Mouse (Mus musculus) left cerebral cortex, postnatal 10 days (tissue): Measurements from ENCODE around the gene Olfr1535. TPM values are rescaled to one million over a fixed set of nuclear protein-coding genes. Genes with fewer than 3 reads are reported as not detected.

Source experiments
- DNase-seq, 2 experiments: peaks; one replicate each; pipeline ENCODE4 v3.0.0; 2021 to 2022; ENCODE audit warnings: low spot score in 2 of 2, mixed read lengths in 1 of 2; ENCODE audit errors: extremely low spot score in 1 of 2
- intact Hi-C: fragments of 180-260 bp; cut with DNase I; formaldehyde crosslinking; loops from one replicate; pipeline ENCODE4 v1.15.1; 2025
- total RNA-seq, 2 experiments: library from RNA; stranded (reverse); gene quantifications; 2 replicates each; pipeline ENCODE4 v1.2.3; 2021

The Olfr1535 gene
- not detected for total RNA-seq

- intact Hi-C loops: no loop called here
- DNase-seq: no peak
Observed at GRCm38 (mm10) chr13:21559793-21560192, at the start of gene Olfr1535. Olfr1535 (minus strand) TSS chr13:21559893.

GRCm38 (mm10) chr13:21591618-21592017, 31.9 kb upstream of the Olfr1535 start:
- no peak for DNase-seq
- intact Hi-C loops: no loop called here

GRCm38 (mm10) chr13:21581659-21582058, 22.0 kb upstream of the Olfr1535 start, which contains the start of gene Olfr1364:
Olfr1364 (minus strand) TSS chr13:21581759.
- no peak for DNase-seq
- intact Hi-C loops: no loop called here

GRCm38 (mm10) chr13:21550416-21551110, 9.1 kb downstream of the Olfr1535 start:
- intact Hi-C loops: no loop called here
- DNase-seq: no peak

GRCm38 (mm10) chr13:21549487-21549886, 10.2 kb downstream of the Olfr1535 start:
- intact Hi-C loops: no loop called here

GRCm38 (mm10) chr13:21542708-21543107, 17.0 kb downstream of the Olfr1535 start, which contains the start of gene Olfr1366:
Olfr1366 (minus strand) TSS chr13:21542808.
- no peak for DNase-seq
- intact Hi-C loops: no loop called here

More at GRCm38 (mm10) chr13:21549487-21549886, 10.2 kb downstream of the Olfr1535 start:
- no peak for DNase-seq

- DNase-seq: peak; percentile 80 to 87
Observed at GRCm38 (mm10) chr13:21530781-21531201, 28.9 kb downstream of the Olfr1535 start, which contains the start of gene Zkscan8. Zkscan8 (minus strand) TSS chr13:21531120.

GRCm38 (mm10) chr13:21530136-21530535, 29.6 kb downstream of the Olfr1535 start:
- DNase-seq: no peak
- intact Hi-C loops: no loop called here

More at GRCm38 (mm10) chr13:21530781-21531201, 28.9 kb downstream of the Olfr1535 start, which contains the start of gene Zkscan8:
- intact Hi-C loops: no loop called here

- DNase-seq: peak; percentile 55 to 86
- intact Hi-C loops: no loop called here
Observed at GRCm38 (mm10) chr13:21506221-21506649, 53.5 kb downstream of the Olfr1535 start.

Other genes with a start within 250 kb of the Olfr1535 start
- gene Gpx6, start 247.8 kb downstream of the Olfr1535 start, total RNA-seq: not detected
- gene Olfr1367, start 213.0 kb downstream of the Olfr1535 start, total RNA-seq: not detected
- 1 to 10 TPM; 8.0 to 8.5 TPM for gene Zscan12, start 197.1 kb downstream of the Olfr1535 start, total RNA-seq
- gene Zkscan3, start 157.1 kb downstream of the Olfr1535 start, total RNA-seq: 10 to 100 TPM; 36.7 to 40.7 TPM
- gene Pgbd1, start 118.8 kb downstream of the Olfr1535 start, total RNA-seq: 1 to 10 TPM; 1.5 to 2.1 TPM
- 10 to 100 TPM; 27.6 to 30.0 TPM for gene Zscan26, start 106.2 kb downstream of the Olfr1535 start, total RNA-seq
- gene Nkapl, start 91.4 kb downstream of the Olfr1535 start, total RNA-seq: 1 to 10 TPM in 1 of 2 experiments, under 1 TPM in 1; 0.77 to 1.0 TPM
- 1 to 10 TPM; 7.4 TPM for gene Zkscan4, start 81.0 kb downstream of the Olfr1535 start, total RNA-seq
- gene Gm10065, start 80.5 kb downstream of the Olfr1535 start, total RNA-seq: not detected
- gene AK157302, start 64.7 kb downstream of the Olfr1535 start, total RNA-seq: 10 to 100 TPM; 16.5 to 17.2 TPM
- 10 to 100 TPM; 56.4 to 59.3 TPM for gene Gm11273, start 58.5 kb downstream of the Olfr1535 start, total RNA-seq
- 10 to 100 TPM; 10.6 to 13.6 TPM for gene Zkscan8, start 28.8 kb downstream of the Olfr1535 start, total RNA-seq
- gene Olfr1366, start 17.1 kb downstream of the Olfr1535 start, total RNA-seq: not detected
- not detected for gene Olfr1364, start 21.9 kb upstream of the Olfr1535 start, total RNA-seq
- not detected for gene Olfr1362, start 54.1 kb upstream of the Olfr1535 start, total RNA-seq
- gene Olfr11, start 82.6 kb upstream of the Olfr1535 start, total RNA-seq: not detected
- gene Olfr1361, start 103.5 kb upstream of the Olfr1535 start, total RNA-seq: not detected
- gene Olfr1360, start 117.5 kb upstream of the Olfr1535 start, total RNA-seq: not detected
- not detected for gene Olfr1359, start 138.2 kb upstream of the Olfr1535 start, total RNA-seq
- 10 to 100 TPM; 41.4 to 52.8 TPM for gene Hist1h2bl, start 156.2 kb upstream of the Olfr1535 start, total RNA-seq
- 10 to 100 TPM; 68.4 to 76.2 TPM for gene Hist1h2ai, start 156.5 kb upstream of the Olfr1535 start, total RNA-seq
- gene Hist1h3h, start 157.8 kb upstream of the Olfr1535 start, total RNA-seq: 10 to 100 TPM; 69.3 to 80.8 TPM
- 10 to 100 TPM; 10.1 to 13.9 TPM for gene Hist1h2bm, start 162.2 kb upstream of the Olfr1535 start, total RNA-seq
- gene Hist1h4j, start 175.2 kb upstream of the Olfr1535 start, total RNA-seq: 10 to 100 TPM; 13.5 to 16.2 TPM
- 100 to 1,000 TPM; 306 to 311 TPM for gene Hist1h4k, start 190.6 kb upstream of the Olfr1535 start, total RNA-seq
- gene Hist1h2ak, start 193.9 kb upstream of the Olfr1535 start, total RNA-seq: 10 to 100 TPM; 23.0 to 24.1 TPM
- gene Hist1h2bn, start 194.2 kb upstream of the Olfr1535 start, total RNA-seq: 10 to 100 TPM; 23.0 to 25.1 TPM
- 10 to 100 TPM; 19.5 to 20.4 TPM for gene Hist1h1b, start 220.7 kb upstream of the Olfr1535 start, total RNA-seq
- gene Hist1h3i, start 223.5 kb upstream of the Olfr1535 start, total RNA-seq: 10 to 100 TPM; 53.5 to 57.3 TPM
- 1 to 10 TPM; 5.2 to 6.1 TPM for gene Hist1h2an, start 227.3 kb upstream of the Olfr1535 start, total RNA-seq
- 10 to 100 TPM; 16.5 to 17.0 TPM for gene Hist1h2bp, start 227.6 kb upstream of the Olfr1535 start, total RNA-seq